Mouse (Mus musculus) heart, postnatal 25 days (tissue): ENCODE measurements around the gene Lrguk. TPM values are rescaled to one million over a fixed set of nuclear protein-coding genes. Genes with fewer than 3 reads are reported as not detected.

Experiments used
- DNase-seq: peaks from one replicate; pipeline ENCODE4 v3.0.0; 2022; ENCODE audit warnings: low spot score
- intact Hi-C: fragments of 180-260 bp; cut with DNase I; formaldehyde crosslinking; loops from one replicate; pipeline ENCODE4 v1.15.1; 2025
- total RNA-seq, 2 experiments: library from RNA; stranded (reverse); gene quantifications; 2 replicates each; pipeline ENCODE4 v1.2.3; 2021

Gene Lrguk
- total RNA-seq, 2 experiments from 2014 or later, result 0.13 TPM; not detected in 1

- intact Hi-C loops, result no loop called here
- DNase-seq, result no peak
Observed at GRCm38 (mm10) chr6:34170844-34171494, 141.7 kb downstream of the Lrguk start.

DNA sequence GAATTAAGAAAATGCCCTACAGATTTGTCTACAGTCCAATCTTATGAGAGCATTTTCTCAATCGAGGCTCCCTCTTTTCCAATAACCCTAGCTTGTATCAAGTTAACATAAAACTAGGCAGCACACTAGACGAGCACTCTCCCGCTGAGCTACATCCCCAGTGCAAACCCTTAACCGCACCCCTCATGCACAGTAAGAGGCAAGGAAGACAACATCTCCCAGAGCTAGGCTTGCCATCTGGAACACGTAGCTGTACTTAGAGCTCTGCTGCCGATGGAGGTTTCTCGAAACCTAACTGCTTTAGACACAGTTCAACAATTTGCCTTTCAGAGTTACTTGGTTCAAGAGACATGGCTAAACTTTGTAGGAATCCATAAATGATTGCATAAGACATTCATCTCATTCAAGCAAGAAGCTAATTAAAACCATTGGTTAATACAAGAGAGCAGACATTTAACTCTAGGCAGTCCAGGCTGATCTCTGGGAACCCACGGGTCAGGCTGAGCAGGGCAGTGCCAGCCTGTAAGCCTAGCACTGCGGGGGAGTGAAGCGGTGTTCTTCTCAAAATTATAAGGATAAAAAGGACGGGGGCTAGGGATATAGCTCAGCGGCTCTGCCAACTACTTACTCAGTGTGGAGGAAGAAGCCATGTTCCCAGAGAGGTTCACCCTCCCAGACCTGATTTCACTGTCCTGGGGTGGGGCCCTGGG is 142.7 kb downstream of the Lrguk start:
- no peak for DNase-seq
- intact Hi-C loops, result no loop called here

- DNase-seq, result no peak
- intact Hi-C loops, result no loop called here
Observed at GRCm38 (mm10) chr6:34173251-34173650, 144.0 kb downstream of the Lrguk start.

- intact Hi-C loops, result loop anchor here (5.0 kb wide), 2 partner anchors 927 to 1112 kb away; partner anchors contain the start of genes Chchd3 and Exoc4
Observed at GRCm38 (mm10) chr6:34174715-34175114, 145.5 kb downstream of the Lrguk start.

DNA sequence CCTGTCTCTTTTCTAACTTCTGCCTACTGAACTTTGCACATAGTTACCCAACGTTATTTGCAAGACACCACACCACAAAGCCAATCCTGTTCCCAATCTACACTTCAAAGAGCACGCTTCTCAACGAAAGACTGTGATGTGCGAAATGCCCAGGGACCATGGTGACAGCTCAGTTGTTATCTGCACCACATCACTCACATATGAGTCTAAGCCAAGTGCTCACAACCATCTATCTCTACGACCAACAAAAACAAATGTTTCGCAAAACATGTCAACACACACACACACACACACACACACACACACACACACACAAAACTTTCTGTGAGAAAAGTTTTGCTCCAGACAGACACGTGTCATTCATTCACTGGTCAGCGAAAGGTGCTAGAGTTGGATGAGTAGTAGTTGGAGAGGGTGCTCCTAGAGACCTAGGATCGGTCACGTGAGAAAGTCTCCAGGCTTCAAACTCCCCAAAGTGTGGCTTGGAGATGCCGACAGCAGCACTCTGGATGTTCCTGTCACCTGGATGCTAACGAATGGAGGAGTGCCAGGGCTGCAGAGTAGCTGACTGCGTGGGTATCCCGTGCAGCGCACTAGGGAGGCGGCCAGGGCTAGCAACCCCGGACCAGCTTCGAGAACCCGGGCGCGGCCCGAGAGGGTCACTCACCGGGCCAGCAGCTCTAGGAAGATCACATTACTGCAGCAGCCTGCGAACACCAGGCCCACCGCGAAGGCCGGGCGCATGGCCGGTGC is 147.0 kb downstream of the Lrguk start:
- DNase-seq, result no peak
- intact Hi-C loops, result loop anchor here (5.0 kb wide), 2 partner anchors 929 to 1114 kb away; partner anchors contain the start of genes Chchd3 and Exoc4

More at GRCm38 (mm10) chr6:34174715-34175114, 145.5 kb downstream of the Lrguk start:
- DNase-seq, result no peak

DNA sequence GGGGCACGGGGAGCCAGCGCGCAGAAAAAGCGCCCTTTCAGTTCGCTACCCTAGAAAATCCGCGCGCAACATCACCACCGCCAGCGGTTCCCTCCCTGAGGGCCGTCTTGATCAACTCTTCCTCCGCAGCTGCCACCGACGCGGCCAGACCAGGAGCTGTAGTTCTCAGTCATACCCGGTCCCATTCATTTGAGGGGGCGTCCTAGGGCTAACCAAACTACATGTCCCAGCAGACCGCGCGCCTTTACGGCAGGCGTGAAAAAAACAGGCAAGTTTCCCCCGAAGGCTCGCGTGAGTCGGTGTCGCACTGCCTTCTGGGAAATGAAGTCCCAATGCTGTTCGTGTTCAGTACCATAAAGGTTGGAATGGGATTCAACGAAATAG is 147.6 kb downstream of the Lrguk start, which contains the start of gene Slc35b4:
Gene Slc35b4, minus strand, starts transcription at position 248 of the 384 bp plus-strand sequence.
- intact Hi-C loops, result loop anchor here (5.0 kb wide), 2 partner anchors 930 to 1115 kb away; partner anchors contain the start of genes Chchd3 and Exoc4
- peak; percentile 90 for DNase-seq

DNA sequence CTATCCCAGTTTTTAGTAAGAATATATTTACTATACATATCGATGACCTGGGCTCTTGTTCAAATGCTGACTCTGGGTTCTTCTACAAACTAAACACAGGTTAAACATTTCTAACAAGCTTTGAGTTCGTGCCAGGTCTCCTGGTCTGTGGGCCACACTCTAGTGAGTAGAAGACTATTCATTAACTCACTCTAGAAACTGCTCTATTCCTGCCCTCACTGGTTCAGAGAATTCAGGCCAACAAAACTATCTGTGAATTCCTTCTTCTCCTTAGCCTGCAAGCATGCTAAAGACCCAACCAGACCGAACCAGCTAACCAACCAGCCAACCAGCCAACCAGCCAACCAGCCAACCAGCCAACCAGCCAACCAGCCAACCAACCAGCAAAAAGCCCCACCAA is 149.8 kb downstream of the Lrguk start:
- DNase-seq, result no peak
- intact Hi-C loops, result loop anchor here (5.0 kb wide), 2 partner anchors 932 to 1117 kb away; partner anchors contain the start of genes Chchd3 and Exoc4

- intact Hi-C loops, result loop anchor here (5.0 kb wide), 2 partner anchors 933 to 1118 kb away; partner anchors contain the start of genes Chchd3 and Exoc4
- DNase-seq, result no peak
Observed at GRCm38 (mm10) chr6:34179911-34180310, 150.7 kb downstream of the Lrguk start.

GRCm38 (mm10) chr6:34181961-34182360 is 152.7 kb downstream of the Lrguk start:
- DNase-seq, result no peak
- intact Hi-C loops, result no loop called here

GRCm38 (mm10) chr6:34183326-34183725 is 154.1 kb downstream of the Lrguk start:
- no peak for DNase-seq
- intact Hi-C loops, result no loop called here

Other genes with a start within 250 kb of the Lrguk start
- gene Slc35b4, start 147.7 kb downstream of the Lrguk start, total RNA-seq, result 1 to 10 TPM; 8.7 to 9.8 TPM